Mouse (Mus musculus): Measurements from ENCODE around the gene Amh.

Gene Amh

DNA sequence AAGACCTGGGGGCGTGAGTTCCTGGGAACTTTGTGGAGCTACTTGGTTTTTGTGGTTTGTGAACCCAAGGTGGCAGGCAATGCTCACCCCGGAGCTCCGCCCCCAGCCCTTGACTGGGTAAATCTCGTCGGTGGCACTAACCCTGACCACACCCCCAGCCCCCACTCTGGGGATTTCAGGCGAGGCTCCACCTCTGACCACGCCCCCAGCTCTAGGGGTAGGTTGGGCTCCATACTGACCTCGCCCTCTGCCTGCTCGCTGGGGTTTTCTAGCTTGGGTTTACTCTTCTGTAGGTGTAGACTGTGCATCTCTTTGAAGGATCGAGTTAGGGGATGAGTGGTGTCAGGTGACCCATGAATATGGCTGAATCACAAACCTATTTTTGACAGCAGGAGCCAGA is 43.5 kb downstream of the Amh start:
- DNase-seq (ENCODE audit: extremely low read depth, low read depth, low spot score): no peak

DNA sequence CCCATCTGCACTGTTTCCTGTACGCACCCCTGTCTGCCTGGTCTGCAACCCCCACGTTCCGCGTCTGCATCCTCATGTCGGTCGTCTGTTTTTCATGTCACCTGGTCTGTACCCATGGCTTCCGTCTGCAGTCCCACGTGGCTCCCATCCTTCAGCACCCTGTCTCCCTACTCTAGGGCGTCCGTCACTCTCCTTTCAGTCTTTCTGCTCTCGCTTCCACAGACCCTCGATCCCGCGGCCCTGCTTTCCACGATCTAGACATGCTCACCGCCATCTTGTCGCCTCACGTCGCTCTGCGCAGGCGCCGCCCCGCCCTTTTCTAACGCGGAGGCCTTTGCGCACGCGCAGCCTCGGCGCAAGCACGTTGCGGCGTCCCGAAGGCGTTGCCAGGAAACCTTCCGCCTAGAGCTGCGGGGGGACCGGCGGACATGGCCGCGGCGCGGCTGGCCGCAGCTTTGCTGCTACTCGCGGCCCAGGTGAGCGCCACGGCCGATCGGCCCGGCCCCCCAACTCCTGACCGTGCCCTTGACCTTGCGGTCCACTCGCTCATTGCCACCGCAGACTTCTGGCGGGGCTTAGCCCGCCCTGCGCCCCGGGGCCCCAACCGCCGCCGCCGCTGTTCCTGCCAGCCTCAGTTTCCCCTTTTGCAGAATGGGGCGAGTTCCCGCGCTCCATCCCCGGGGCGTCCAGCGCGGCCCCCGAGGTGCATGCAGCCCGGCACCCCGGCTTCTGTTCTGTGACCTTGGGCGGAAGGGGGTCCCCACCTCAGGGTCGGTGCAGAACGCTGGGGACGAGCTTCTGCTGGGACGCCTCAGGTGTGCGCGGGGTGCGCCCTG is 50.1 kb downstream of the Amh start, which contains the start of the genes Lsm7 and Sppl2b:
TSS of gene Lsm7 (minus strand) at position 297 of the 836 bp plus-strand sequence.
TSS of gene Sppl2b (plus strand) at position 363 of the 836 bp plus-strand sequence.
- DNase-seq (ENCODE audit: extremely low read depth, low read depth, low spot score): no peak

GRCm38 (mm10) chr10:80855749-80856073 is 50.7 kb downstream of the Amh start:
- no peak for DNase-seq (ENCODE audit: extremely low read depth, low read depth, low spot score)

DNA sequence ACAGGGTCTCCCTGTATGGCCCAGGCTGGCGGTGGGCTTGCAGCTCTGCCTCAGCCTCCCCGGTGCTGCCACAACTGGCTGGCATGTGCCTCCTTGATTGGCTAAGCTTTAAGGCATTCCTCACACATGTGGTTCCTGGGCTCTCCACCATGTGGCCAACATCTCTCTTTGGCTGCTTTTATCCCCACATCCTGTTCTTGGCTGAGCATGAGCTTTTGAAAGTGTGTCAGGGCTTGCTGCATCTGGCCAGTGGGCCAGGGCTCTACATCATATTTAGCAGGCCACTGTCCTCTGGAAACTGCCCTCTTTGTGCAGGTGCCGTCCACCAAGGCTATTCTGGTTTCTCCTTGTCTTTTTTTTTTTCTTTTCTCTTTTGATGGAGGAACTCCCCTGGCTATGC is 51.2 kb downstream of the Amh start:
- no peak for DNase-seq (ENCODE audit: extremely low read depth, low read depth, low spot score)

- DNase-seq (ENCODE audit: extremely low read depth, low read depth, low spot score): no peak
Observed at GRCm38 (mm10) chr10:80856908-80857307, 51.9 kb downstream of the Amh start.
